Mouse (Mus musculus) CH12.LX (cell line): Measurements from ENCODE around the gene Fcgr4. TPM values are rescaled to one million over a fixed set of nuclear protein-coding genes. Genes with fewer than 3 reads are reported as not detected.

Experiments used
- DNase-seq: peaks from one replicate; pipeline ENCODE4 v3.0.0-alpha.2; 2013; ENCODE audit errors: extremely low read depth
- H3K27ac ChIP-seq: 2 replicates; pipeline ENCODE4 v1.5.1; 2012; ENCODE audit warnings: low read depth, mild to moderate bottlenecking, control low read depth, moderate library complexity; ENCODE audit not compliant: insufficient read depth
- H3K27me3 ChIP-seq: replicated peaks from 2 replicates; pipeline ENCODE3; 2012; ENCODE audit warnings: inconsistent platforms
- H3K36me3 ChIP-seq, 2 experiments: replicated peaks in 1 of 2; 2 replicates each; pipeline versions ENCODE3 to v1.6.1; 2012; ENCODE audit warnings: inconsistent platforms in 1 of 2, low read length in 1 of 2, mild to moderate bottlenecking in 1 of 2, mixed read lengths in 1 of 2, moderate library complexity in 1 of 2; ENCODE audit not compliant: control insufficient read depth in 1 of 2, insufficient read depth in 1 of 2
- H3K4me1 ChIP-seq, 2 experiments: 2 replicates each; pipeline ENCODE4 v1.6.1; 2012; ENCODE audit warnings: inconsistent platforms in 1 of 2, moderate library complexity in 1 of 2; ENCODE audit not compliant: insufficient read depth in 2 of 2, control insufficient read depth in 1 of 2
- H3K4me2 ChIP-seq: 2 replicates; pipeline ENCODE4 v1.6.1; 2012; ENCODE audit warnings: low read depth, mild to moderate bottlenecking, control low read depth; ENCODE audit not compliant: poor library complexity, insufficient read depth, severe bottlenecking
- H3K4me3 ChIP-seq, 3 experiments: fragments of 150-350 bp in 1 of 3; sonication (generic) in 1 of 3; replicated peaks in 1 of 3; 2 replicates each; pipeline versions ENCODE3 to v1.5.1; 2011 to 2012; ENCODE audit warnings: low read depth in 2 of 3, low read length in 2 of 3, mild to moderate bottlenecking in 2 of 3, moderate library complexity in 2 of 3, control low read depth in 1 of 3, improper control_type of control experiment in 1 of 3, inconsistent platforms in 1 of 3, mixed read lengths in 1 of 3; ENCODE audit not compliant: poor library complexity in 1 of 3
- H3K79me2 ChIP-seq: replicated peaks from 2 replicates; pipeline ENCODE4 v1.6.1; 2012; ENCODE audit warnings: mild to moderate bottlenecking, moderate library complexity; ENCODE audit not compliant: control insufficient read depth, poor library complexity, insufficient read depth, severe bottlenecking; ENCODE audit errors: extremely low read depth
- H3K9ac ChIP-seq: 2 replicates; pipeline ENCODE4 v1.6.1; 2012; ENCODE audit warnings: low read depth, mild to moderate bottlenecking, control low read depth, moderate library complexity; ENCODE audit not compliant: insufficient read depth
- H3K9me3 ChIP-seq: replicated peaks from 2 replicates; pipeline ENCODE3; 2012; ENCODE audit warnings: low read length, inconsistent platforms, mixed read lengths
- BHLHE40 ChIP-seq: IDR thresholded peaks from 2 replicates; pipeline ENCODE4 v1.6.1; 2011; ENCODE audit warnings: mild to moderate bottlenecking, low read depth, low read length, improper control_type of control experiment
- CHD2 ChIP-seq: IDR thresholded peaks from 2 replicates; pipeline ENCODE4 v1.6.1; 2011; ENCODE audit warnings: low read length, improper control_type of control experiment
- EP300 ChIP-seq: IDR thresholded peaks from 2 replicates; pipeline ENCODE4 v1.6.1; 2011; ENCODE audit warnings: low read length, improper control_type of control experiment
- JUND ChIP-seq: conservative IDR thresholded peaks from 2 replicates; pipeline ENCODE4 v1.6.1; 2011; ENCODE audit warnings: low read depth, low read length, improper control_type of control experiment
- MAFK ChIP-seq: IDR thresholded peaks from 2 replicates; pipeline ENCODE4 v1.6.1; 2011; ENCODE audit warnings: low read length, improper control_type of control experiment; ENCODE audit not compliant: insufficient replicate concordance
- MAX ChIP-seq: IDR thresholded peaks from 2 replicates; pipeline ENCODE4 v1.6.1; 2011; ENCODE audit warnings: low read length, improper control_type of control experiment
- MAZ ChIP-seq: IDR thresholded peaks from 2 replicates; pipeline ENCODE4 v1.6.1; 2012; ENCODE audit warnings: low read depth, mild to moderate bottlenecking, inconsistent platforms, low read length, improper control_type of control experiment, moderate library complexity
- MEF2A ChIP-seq: IDR thresholded peaks from 2 replicates; pipeline ENCODE4 v1.6.1; 2014; ENCODE audit warnings: low read depth, mild to moderate bottlenecking, inconsistent platforms, low read length, improper control_type of control experiment, borderline replicate concordance
- MYC ChIP-seq: IDR thresholded peaks from 2 replicates; pipeline ENCODE4 v1.6.1; 2011; ENCODE audit warnings: low read depth, mild to moderate bottlenecking, improper control_type of control experiment, low read length
- NRF1 ChIP-seq: IDR thresholded peaks from 2 replicates; pipeline ENCODE4 v1.6.1; 2014; ENCODE audit warnings: low read depth, mild to moderate bottlenecking, inconsistent platforms, low read length, improper control_type of control experiment, moderate library complexity
- POLR2AphosphoS2 ChIP-seq: IDR thresholded peaks from 2 replicates; pipeline ENCODE4 v1.6.1; 2011; ENCODE audit warnings: low read depth, low read length, improper control_type of control experiment
- RAD21 ChIP-seq: IDR thresholded peaks from 2 replicates; pipeline ENCODE4 v1.6.1; 2011; ENCODE audit warnings: low read depth, mild to moderate bottlenecking, low read length, improper control_type of control experiment, moderate library complexity
- RCOR1 ChIP-seq: conservative IDR thresholded peaks from 2 replicates; pipeline ENCODE4 v1.6.1; 2012; ENCODE audit warnings: low read depth, mild to moderate bottlenecking, inconsistent platforms, low read length, improper control_type of control experiment
- SIN3A ChIP-seq: IDR thresholded peaks from 2 replicates; pipeline ENCODE4 v1.6.1; 2012; ENCODE audit warnings: low read length, improper control_type of control experiment, inconsistent platforms
- TBP ChIP-seq: conservative IDR thresholded peaks from 2 replicates; pipeline ENCODE4 v1.6.1; 2011; ENCODE audit warnings: low read depth, low read length, improper control_type of control experiment
- TCF12 ChIP-seq: IDR thresholded peaks from 2 replicates; pipeline ENCODE4 v1.6.1; 2014; ENCODE audit warnings: low read depth, mild to moderate bottlenecking, inconsistent platforms, low read length, improper control_type of control experiment
- UBTF ChIP-seq: IDR thresholded peaks from 2 replicates; pipeline ENCODE4 v1.6.1; 2012; ENCODE audit warnings: low read depth, mild to moderate bottlenecking, inconsistent platforms, low read length, improper control_type of control experiment, moderate library complexity
- USF2 ChIP-seq: conservative IDR thresholded peaks from 2 replicates; pipeline ENCODE4 v1.6.1; 2011; ENCODE audit warnings: low read depth, low read length, improper control_type of control experiment
- ZMIZ1 ChIP-seq: IDR thresholded peaks from 2 replicates; pipeline ENCODE4 v1.6.1; 2012; ENCODE audit warnings: low read depth, mild to moderate bottlenecking, inconsistent platforms, low read length, improper control_type of control experiment
- dilution Hi-C: fragments of 300-500 bp; cut with MboI; formaldehyde crosslinking; loops from 2 replicates; pipeline ENCODE4 v1.14.3; 2020; ENCODE audit warnings: low sequenced_read_pairs; ENCODE audit not compliant: extremely low pct_unique_long_range_greater_than_20kb, extremely low pct_ligation_motif_present
- in situ Hi-C: fragments of 300-500 bp; cut with MboI; formaldehyde crosslinking; loops from 3 replicates; pipeline ENCODE4 v1.14.3; 2019; ENCODE audit warnings: low sequenced_read_pairs, low pct_ligation_motif_present, low pct_unique_long_range_greater_than_20kb, mixed read lengths
- polyA plus RNA-seq: library from polyadenylated mRNA; unstranded; fragments of >175 nt; gene quantifications from 2 replicates; pipeline ENCODE4 v1.2.1, GENCODE M21; 2012; ENCODE audit warnings: low read depth; ENCODE audit not compliant: insufficient read length
- total RNA-seq, 2 experiments: library from RNA; depleted of rRNA; stranded (reverse); fragments of 300-350 nt in 1 of 2; fragments of >200 nt in 1 of 2; gene quantifications; 2 replicates each; pipeline ENCODE4 v1.2.3; 2012 to 2014

Gene Fcgr4
- total and polyA plus RNA-seq, 3 experiments, result 41.8 to 56.8 (median 52.8) TPM

DNA sequence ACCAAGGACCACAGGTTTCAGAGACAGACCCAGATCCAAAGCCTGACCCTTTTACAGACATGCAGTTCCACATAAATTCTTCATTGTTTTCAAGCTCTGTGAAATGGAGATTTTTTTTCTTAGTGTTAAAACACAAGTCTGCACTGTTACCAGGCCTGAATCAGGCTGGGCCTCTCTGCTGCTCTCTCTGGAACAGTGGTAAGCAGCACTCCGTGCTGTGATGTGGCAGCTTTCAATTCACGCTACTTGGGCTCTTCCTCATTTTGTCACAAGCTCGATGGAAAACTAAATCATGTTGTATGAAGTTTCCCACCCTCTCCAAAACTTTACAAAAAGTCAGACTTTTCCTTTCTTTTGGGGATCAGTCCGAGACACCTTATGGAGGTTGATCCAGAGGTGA, 35.7 kb upstream of the Fcgr4 start:
- H3K9me3 ChIP-seq, result peaks cover 6% of the 10 kb centered on the region
- no peaks in the 10 kb centered on the region for H3K79me2 ChIP-seq
- dilution Hi-C loops, result no loop called here
- H3K36me3 ChIP-seq, result no peaks in the 10 kb centered on the region
- TF ChIP-seq USF2 (no peak), UBTF (no peak), JUND (0 out of 2 replicates have a peak, but pooled peaks have one; percentile 1), MAFK (no peak), TCF12 (no peak), MYC (no peak)
- TF ChIP-seq, all 38 proteins: peak for 1
- Histone ChIP-seq H3K27me3 (no peaks in the 10 kb centered on the region), H3K9ac (peak overlapping the region; percentile 23; the same call in 1 of the 2 replicates), H3K27ac (no peak overlapping the region), H3K4me3 (no peak overlapping the region), H3K4me2 (peak overlapping the region; percentile 75; the same call in 1 of the 2 replicates), H3K4me1 (peaks cover 11 to 36% of the 10 kb centered on the region in 2 experiments; a peak in 3 of 4 replicates)
- no peak for DNase-seq
- in situ Hi-C loops, result loop anchor here (5.0 to 25.0 kb wide), 2 partner anchors 71 to 346 kb away; partner anchors contain the start of genes Fcrlb and Olfml2b

DNA sequence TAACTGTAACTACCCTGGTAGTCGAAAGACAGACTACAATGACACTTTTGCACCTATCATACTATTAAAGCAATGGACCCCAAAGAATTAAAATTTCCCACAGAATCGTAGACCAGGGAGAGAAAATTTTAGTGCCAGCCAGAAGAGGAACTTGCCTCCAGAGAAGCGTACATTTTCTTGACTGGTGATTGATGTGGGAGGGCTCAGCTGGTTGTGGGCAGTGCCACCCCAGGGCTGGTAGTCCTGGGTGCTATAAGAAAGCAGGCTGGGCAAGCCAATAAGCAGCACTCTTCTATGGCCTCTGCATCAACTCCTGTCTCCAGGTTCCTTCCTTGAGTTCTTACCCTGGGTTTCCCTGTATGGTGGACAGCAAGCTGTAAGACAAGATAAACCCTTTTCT, 33.6 kb upstream of the Fcgr4 start:
- Histone ChIP-seq H3K36me3 (no peaks in the 10 kb centered on the region), H3K4me3 (no peak overlapping the region), H3K79me2 (no peaks in the 10 kb centered on the region), H3K4me1 (peaks cover 10 to 39% of the 10 kb centered on the region in 2 experiments; a peak in 3 of 4 replicates), H3K9ac (no peak overlapping the region), H3K9me3 (peaks cover 6% of the 10 kb centered on the region), H3K27me3 (no peaks in the 10 kb centered on the region), H3K27ac (no peak overlapping the region), H3K4me2 (no peak overlapping the region)
- DNase-seq, result no peak
- in situ Hi-C loops (loop anchor here (25.0 kb wide), 1 partner anchor 348 kb away; the partner anchor contains the start of gene Olfml2b), dilution Hi-C loops (no loop called here)
- no peak for TF ChIP-seq TBP
- no peak for TF ChIP-seq ZMIZ1
- TF ChIP-seq CHD2, result no peak
- no peak for TF ChIP-seq RAD21
- TF ChIP-seq MAZ, result no peak
- no peak for TF ChIP-seq NRF1
- no peak for TF ChIP-seq UBTF
- TF ChIP-seq USF2, result no peak
- TF ChIP-seq MAFK, result no peak
- TF ChIP-seq BHLHE40, result no peak
- TF ChIP-seq RCOR1, result no peak
- TF ChIP-seq MAX, result no peak
- no peak for TF ChIP-seq EP300
- no peak for TF ChIP-seq SIN3A
- TF ChIP-seq POLR2AphosphoS2, result no peak
- TF ChIP-seq TCF12, result no peak
- TF ChIP-seq MEF2A, result no peak
- TF ChIP-seq JUND, result no peak
